Mouse (Mus musculus): ENCODE results near the gene Gmcl1.

The Gmcl1 gene

DNA sequence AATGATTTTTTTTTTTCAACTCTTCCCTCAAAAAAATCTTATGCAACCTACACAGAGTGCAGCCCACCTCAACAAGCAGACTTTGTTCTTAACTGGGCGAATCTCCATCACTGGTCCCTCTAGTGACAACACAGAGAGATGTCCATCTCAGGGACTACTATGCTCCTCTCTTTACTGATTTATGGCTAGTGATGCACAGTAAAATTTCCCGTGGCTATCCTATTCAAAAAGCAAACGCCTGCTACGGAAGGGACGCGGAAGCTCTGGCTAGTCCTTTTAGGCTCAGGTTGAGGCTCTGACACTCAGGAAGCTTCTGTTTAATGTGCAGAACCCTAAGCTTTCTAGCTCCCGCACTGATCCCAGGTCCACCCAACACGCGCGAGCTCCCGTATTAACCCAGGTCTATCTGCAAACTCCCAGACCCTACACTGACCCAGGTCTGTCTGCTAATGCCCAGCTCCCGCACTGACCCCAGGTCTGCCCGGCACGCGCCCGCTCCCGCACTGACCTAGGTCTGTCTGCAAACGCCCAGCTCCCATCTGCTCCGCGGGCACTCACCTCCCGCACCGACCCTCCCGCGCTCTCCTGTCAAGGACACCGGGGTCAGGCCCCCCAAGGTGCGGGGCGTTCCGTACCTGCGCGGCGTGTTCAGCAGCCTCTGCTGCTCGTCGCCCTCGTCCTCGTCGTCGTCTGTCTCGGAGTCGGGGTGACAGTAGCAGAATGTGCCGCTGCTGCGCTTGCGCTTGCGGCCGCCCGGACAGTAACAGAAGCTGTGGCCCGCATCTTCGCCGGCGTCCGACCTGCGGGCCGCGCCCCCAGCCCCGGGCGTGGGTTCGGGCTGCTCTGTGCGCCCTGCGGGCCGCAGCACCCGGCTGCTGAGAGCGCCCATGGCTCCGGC lies 658 bp downstream of the Gmcl1 start:
- peak in 1 of 2 experiments; percentile 24 for DNase-seq

DNA sequence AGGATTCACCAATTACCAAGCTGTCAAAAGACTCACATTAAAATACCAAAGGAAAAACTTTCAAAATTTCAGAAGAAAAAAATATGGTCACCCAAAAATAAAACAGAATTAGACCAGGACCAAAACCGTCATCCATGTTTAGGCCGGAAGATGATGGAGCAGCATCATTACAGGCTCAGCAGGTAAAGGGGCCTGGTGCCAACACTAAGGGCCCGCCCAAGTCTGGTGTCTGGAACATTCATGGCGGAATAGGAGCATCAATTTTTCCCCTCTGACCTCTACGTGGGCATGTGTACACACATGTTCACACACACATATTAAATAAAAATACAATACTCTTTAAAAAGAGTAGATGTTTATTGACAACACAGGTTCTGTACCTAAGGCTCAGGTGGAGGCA lies 4.5 kb downstream of the Gmcl1 start:
- no peak for DNase-seq

DNA sequence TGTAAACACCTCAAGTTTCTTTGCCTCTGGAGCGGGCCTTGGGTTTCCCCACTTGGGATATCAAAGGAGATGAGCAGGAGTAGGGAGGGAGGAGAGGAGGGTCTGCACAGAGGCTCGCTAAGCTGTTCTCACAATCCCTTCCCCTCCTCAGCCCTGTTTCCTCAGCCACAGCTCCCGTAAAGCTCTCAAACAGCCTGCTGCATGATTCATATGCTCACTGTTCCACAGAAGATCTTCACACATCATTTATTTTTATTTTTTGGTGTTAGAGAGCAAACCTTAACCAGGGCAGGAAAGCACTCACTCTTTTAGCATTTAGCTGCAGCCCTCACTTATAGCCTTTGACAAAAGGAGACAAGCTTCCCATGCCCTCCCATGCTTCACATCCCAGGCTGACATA lies 11.2 kb downstream of the Gmcl1 start:
- DNase-seq, result no peak

DNA sequence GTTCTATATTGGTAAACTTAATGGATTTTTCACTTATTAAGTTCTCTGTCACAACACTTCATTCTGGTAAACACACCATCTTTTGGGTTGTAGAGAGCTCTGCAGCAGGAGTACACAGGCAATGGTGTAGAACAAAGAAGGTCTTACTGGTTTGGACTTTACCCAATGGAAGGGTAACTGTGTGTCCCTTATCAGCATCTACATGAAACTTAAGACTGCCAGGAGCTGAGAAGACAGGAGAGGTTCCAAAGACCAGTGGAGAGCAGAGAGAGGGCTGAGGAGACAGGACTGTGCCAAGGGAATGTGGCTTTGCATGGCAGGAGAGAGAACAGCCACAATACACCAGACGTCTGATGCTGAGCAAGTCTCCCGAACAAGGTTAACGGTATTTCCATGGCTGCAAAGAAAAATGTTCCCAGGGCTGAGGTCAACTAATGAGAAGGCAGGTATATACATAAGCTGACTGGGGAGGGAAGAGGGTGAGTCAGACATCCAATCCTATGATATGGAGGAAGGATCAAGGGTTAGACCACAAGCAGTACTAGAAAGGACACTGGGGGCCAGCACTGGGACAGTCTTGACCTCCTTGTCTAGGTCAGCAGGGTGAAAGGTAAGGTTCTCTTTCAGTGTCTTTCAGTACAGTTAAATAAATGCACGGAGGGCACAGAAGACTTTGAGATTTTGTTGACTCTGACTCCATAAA lies 25.0 kb downstream of the Gmcl1 start:
- no peak for DNase-seq

DNA sequence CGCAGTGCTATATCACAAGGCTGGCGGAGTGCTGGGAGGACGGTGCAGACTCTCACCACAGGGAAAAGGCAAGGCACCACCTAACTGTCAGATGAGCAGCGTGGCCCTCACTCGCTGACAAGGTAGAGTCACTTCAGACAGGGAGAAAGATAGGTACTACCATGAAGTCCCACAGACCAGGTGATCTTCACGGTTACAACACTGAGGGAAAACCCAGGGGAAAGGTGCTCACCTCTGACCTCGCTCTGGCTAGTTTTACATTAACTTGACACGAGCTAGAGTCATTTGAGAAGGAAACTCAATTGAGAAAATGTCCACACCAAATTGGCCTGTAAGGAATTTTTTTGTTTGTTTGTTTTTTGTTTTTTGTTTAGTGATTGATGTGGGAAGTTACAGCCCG lies 30.6 kb downstream of the Gmcl1 start:
- DNase-seq, result no peak

DNA sequence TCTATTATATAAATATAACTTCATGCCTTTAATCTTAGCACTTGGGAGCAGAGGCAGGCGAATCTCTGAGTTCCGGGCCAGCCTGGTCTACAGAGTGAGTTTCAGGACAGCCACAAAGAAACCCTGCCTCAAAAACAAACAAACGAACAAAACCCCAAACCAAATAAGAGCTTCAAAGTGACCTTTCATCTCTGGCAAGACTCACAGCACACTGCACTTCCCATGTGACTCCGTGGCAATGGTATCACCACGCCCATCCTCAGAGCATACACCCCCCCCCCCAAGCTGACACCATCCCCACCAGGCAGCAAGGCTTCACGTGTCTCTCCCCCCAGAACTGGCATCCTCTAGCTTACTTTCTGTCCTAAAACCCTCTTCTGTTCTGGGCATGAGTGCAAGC lies 35.3 kb downstream of the Gmcl1 start:
- DNase-seq, result no peak

DNA sequence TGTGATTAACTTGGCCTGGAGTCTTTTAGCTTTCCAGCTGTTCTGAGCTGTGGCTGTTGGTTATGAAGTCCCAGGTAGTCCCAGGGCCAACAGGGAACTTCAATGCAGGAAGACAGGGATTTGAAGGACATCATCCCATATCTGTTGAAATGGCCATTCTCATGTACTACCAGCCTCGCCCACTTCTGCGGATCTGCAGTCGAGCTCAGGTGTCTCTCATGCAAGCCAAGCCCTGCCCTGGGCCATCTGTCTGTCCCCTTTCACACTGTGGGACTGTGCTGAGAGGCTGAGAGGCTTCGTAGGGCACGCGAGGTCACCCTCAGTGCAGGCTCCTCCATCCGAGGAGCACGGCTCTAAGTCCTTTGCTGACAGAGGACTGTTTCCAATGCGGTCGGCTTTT lies 37.0 kb downstream of the Gmcl1 start:
- DNase-seq, result no peak

DNA sequence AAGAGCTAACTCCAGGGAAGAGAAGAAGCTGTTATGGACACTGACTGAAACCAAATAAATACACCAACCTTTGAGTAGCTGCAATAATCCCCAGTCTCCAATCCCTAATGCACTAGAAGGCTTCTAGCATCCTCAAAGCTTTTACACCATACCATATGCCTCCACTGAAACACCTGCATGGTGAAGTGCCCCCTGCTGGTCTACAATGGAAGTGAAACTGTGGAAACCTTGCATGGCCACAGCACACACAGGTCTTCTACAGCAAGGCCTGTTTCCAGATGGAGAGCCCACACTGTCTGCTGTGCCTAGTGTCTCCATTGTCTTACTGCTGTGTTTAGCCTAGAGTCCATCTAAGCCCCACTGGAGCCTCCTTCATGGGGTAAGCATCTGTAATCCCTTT lies 38.7 kb downstream of the Gmcl1 start:
- DNase-seq, result peak in 1 of 2 experiments; percentile 71

DNA sequence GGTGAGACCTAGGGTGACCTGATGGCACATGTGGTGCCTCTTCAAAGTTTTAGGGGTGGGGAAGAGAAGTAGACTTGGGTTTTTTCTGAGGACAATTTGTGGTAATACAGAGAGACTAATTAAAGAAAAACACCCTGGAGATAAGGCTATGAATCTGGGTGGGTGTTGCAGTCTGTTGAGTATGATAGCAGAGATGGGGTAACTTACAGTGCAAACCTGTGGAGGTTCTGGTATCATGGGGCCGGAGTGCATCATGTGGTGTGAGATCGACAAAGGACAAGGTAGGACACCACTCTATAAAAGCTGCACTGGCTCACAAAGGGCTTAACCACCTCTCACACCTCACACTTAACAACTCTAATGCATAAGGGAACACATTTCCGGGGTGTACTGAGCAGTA lies 43.5 kb downstream of the Gmcl1 start:
- DNase-seq, result no peak

DNA sequence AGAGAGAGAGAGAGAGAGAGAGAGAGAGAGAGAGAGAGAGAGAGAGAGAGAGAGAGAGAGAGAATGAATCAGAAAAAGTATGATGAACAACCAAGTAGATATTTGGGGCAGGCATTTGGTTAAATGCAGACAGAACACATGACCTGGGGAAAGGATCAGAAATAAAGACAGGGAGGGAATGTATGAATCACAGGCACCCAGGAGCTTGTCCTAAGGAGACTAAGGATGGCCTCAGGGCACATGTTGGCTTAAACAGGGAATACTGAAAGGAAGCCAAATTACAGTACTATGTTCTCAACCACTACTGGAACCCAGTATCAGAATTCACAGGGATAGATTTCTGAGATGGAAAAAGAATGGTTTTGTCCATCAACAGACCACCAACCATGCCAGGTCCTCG lies 46.2 kb downstream of the Gmcl1 start:
- DNase-seq, result no peak

DNA sequence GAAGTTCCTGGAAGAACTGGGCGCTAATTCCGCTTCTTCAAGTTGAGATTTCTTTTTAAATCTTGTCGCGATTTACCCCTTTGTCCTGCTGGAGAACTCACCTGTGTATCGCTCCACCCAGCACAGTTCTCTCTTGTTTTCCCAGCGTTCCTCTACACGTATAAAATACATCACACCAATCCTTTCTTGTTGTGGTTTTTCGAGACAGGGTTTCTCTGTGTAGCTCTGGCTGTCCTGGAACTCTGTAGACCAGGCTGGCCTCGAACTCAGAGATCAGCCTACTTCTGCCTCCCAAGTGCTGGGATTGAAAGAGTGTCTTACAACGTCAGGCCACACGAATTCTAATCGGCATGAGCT lies 48.5 kb downstream of the Gmcl1 start:
- no peak for DNase-seq

DNA sequence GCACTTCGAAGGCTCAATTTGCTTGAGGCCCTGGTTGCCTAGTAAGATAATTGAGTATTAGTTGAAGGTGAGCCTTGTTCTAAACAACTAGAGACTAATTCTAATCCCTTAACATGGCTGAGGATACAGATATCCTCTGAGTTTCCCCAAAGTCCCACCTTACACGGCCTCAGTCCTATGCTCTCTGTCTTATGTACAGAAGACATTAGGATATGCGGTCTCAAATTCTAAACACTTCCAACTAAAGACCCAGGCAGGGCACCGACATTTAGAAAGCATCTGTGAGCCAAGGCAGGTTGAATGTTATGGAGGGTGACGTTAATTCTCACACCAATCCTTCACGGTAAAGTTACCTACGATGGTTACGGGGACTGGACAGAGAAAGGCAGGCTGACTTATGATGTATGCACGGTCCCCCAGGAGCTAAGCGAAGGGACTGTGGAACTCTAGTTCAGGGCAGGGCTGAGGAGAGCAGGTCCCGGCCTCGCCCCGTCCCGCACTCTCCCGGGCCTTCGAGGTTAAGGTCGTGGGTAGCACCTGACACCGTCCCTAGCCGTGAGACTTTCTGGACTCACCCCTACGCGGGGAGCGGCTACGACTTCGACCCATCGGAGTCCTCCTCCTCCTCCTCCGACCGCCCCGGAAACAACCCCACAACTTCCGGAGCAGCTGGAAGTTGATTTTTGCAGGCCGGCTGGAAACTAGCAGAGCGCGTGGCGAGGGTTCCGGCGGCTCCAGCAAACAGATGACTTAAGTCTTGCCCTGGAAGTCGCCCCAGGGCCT lies 49.1 kb downstream of the Gmcl1 start, which contains the start of gene Snrnp27:
TSS of gene Snrnp27 (minus strand) at position 651 of the 783 bp plus-strand sequence.
- peak; percentile 91 to 93 for DNase-seq

DNA sequence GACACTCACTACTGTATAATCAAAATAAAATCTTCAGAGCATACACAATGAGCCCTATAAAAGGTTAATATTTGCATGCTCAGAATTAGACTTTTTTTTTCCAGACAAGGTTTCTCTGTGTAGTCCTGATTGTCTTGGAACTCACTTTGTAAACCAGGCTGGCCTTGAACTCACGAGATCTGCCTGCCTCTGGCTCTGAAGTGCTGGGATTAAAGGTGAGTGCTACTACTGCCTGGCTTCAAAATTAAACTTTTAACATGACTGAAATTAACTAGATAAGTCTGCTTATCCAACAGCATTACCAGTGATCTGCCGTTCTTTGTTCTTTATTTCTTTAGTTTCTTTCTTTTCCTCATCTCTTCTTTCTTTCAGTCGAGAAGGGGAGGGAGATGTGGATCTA lies 51.9 kb downstream of the Gmcl1 start:
- DNase-seq, result no peak

DNA sequence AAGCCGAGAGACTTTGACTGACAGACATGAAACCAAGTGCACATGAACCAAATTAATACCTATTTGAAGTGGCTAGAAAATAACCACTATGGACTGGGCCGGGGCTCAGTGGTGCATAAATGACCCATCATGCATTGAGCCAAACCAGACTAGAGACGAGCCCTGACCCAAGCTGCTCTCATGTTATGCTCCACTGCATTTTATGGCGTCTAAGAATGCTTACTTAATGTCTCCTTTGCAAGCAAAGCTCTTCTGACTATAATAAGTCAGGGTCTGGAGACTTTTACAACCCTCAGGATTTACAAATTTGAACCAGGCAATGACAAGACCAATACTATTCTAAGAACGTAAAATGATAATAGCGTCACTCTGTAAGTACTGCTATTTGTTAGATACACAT lies 54.8 kb downstream of the Gmcl1 start:
- DNase-seq, result peak; percentile 68 to 76

DNA sequence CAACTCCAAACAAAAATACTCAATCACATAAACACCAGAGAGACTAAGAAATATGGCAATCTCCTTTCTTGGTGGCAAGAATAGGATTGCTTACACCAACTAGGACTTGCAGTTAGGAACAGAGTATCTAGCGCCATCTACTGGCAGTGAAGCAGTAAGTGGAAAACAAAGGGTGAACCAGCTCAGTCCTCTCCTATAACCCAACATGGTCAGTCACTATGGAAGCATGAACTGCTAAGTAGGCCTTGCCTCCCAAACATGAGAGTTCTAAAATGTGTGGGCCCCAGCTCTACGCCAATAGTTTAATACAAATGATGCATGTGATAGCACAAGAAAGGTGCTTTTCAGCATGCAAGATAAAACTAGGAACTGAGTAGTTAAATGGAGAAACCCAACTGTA lies 62.3 kb downstream of the Gmcl1 start:
- DNase-seq, result peak; percentile 45 to 78

DNA sequence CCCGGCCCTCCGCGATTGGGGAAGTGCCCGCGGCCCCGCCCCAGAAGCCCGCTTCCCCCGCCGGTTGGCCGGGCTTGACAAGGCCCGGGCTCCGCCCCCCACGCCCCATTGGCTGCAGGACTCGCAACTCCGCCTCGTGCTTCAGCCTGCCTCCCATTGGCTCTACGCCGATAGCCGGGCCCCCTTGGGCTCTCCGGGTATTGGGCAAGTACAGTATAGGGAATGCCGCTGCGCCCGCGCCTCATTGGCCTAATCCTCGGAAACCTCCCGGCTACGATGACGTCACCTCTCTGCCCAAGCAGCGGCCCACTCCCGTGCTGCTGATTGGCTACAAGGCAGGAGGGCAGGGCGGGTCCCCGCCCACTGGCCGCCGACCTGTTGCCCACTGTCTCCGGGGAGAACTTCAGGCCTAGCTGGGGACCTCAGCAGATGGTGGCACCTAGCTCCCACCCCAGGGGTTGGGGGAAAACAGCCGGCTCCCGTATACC lies 63.9 kb downstream of the Gmcl1 start:
- peak; percentile 100 for DNase-seq

DNA sequence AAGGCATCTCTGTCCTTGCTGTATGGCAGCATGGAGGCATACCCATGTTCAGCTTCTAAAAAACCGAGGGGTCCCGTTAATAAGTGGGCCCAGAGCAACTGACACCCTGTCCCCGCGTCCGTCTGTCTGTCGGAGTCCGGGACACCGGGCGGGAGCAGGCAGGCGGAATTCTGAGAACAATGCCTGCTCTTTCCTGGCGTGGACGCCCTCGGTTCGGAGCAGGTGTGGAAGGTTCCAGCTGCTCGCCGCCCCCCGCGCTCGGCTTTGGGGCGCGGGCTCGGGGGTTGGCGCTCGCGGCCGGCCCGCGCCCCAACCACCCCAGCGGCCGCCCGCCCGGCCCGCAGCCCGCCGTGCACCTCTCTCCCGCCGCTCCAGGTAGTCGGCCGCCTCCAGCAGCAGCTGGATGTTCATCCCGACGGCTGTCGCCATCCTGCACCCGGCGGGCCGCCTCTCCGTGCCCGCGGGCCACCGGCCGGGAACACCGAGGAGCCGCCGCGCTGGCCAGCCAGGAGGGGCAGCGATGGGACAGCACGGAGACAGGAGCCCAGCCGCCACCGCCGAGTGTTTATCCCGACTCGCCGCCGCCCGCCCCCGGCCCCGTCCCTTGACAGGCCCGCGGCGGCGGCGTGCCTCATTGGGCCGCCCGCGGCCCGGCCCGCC lies 64.5 kb downstream of the Gmcl1 start, which contains the start of gene Mxd1:
TSS of gene Mxd1 (minus strand) at position 582 of the 660 bp plus-strand sequence.
- no peak for DNase-seq

DNA sequence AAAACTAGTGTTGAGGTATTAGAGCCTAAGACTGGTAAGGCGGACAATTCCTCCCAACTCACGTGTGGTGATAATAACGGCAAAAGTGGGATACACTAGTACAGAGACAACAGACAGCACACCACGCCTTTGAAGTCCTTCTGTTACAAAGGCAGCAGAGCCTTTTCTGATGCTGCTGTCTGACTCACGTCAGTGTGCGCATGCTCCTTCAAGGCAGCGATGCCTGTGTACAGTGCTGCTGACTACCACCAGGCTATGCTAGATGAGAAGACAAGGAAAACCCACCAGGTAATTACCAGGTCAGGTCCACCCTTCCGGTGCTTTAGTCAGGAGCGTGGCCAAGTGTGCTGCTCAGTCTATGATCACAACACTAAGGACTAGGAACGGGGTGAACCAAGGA lies 66.1 kb downstream of the Gmcl1 start:
- DNase-seq, result no peak

DNA sequence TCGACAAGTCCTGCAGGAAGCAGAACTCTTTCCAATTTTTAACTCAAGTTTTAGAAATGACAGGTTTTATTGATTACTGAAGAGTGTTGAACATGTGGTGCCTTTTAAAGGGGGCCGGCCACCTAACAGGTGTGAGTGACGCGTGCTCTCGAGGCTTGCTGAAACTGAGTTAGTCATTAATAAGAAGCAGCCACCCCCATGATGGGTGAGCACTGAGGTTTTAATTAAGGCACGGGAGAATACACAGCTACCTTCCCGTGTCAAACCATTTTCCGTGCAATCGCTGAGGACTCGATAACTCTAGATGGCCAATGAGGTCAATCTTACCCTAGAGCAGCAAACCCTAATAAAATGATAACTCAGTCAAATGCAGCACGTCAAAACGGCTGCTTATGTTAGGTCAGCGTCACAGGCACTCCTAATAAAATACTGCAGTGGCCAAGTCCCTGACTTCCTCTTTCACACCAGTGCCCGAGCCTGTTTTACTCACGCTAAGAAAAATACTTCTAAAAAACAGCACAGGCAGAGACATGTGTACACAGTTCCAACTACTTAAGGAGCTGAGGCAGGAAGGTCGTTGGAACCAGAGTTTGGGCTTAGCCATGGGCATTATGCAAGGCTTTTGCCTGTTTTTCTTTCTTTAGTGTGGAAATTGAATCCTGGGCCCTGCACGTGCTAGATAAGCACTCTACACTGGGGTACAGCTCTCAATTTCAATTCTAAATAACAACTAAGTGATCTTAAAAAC lies 67.4 kb downstream of the Gmcl1 start:
- peak in 1 of 2 experiments; percentile 45 for DNase-seq

DNA sequence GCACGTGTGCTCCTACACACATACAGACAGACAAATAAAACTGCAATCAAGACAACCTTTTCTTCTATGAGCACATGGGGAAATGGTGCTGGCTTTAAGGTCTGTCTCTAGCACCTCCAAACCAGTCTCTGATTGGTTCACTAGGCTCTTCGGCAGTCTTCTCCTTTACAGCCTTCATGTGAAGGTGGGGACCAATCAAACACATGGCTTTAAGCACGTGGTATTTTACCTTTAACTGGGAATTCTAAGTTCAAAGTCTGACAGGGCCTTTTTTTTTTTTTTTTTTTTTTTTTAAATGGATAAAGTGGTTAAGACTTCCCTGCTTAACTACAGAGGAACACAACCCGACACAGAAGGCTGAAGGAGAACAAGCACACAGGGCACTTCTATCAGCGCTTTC lies 68.1 kb downstream of the Gmcl1 start:
- no peak for DNase-seq

DNA sequence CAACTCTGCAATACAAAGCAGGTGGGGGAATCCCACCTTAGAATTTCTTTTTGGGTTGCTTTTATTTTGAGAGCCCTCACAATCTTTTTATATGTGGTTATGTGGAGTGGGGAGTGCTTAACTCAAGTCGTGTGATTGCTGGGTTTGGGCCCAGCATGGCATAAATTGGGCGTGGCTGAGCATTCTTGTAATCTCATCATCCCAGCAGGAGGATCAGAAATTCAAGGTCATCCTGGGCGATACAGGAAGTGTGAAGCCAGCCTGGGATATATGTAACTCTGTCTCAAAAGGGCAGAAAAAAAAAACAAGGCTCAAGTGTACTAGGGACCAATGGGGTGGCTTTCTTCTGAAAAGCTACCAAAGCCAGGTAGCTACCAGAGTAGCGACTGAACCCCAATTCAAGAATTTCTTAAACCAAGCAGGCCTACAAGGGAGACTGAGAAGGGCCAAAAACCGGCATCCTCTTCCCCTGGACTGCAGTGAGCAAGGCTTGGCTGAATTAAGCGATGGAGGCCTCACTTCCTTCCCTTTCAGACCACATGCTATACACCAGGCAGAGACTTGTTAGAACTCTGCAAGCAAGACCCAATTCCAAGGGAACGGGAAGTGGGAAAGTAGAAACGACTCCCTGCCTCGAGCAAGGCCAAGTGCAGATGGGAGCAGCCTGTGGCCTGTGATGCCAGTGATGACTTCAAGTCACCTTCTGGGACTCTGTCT lies 72.9 kb downstream of the Gmcl1 start:
- no peak for DNase-seq

Measured in kidney, adult 8-10 months (tissue).